Mouse (Mus musculus) cerebellum, adult 9-11 months (tissue): Measurements from ENCODE around the gene Cdc34.
A peak's percentile ranks its signal among the peaks of the same experiment; 100 is the strongest.
"Not testable (repeated sequence)": the region's sequence is repeated elsewhere in the genome, so short reads cannot be mapped to it uniquely, and the experiment has no call there.

Experiments used
- DNase-seq: peaks from one replicate; pipeline ENCODE4 v3.0.0; 2022

Gene Cdc34

DNA sequence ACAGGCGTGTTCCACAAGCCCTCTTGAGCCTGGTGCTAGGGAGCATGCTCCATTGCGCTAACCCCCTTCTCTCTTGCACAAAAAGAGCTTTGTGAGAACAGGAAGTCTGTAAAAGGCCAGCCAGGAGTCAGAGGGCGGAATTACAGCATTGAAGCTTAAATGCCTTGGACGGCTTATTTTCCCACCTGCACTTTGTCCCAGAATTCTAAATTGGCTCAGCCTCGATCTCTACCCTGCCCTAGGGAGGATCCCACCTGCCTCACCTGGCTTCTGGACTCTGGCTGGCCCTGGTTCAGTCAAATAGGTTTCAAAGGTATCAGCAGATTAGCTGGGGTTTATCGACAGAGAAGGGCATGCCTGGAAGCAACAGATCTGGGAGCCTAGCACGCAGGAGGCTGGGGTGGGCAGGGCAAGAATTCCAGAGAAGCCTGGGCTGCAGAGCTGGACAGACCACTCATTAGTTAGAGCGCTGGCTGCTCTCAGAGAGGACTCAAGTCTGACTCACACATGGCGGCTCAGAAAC is 14.2 kb downstream of the Cdc34 start:
- no peak for DNase-seq

DNA sequence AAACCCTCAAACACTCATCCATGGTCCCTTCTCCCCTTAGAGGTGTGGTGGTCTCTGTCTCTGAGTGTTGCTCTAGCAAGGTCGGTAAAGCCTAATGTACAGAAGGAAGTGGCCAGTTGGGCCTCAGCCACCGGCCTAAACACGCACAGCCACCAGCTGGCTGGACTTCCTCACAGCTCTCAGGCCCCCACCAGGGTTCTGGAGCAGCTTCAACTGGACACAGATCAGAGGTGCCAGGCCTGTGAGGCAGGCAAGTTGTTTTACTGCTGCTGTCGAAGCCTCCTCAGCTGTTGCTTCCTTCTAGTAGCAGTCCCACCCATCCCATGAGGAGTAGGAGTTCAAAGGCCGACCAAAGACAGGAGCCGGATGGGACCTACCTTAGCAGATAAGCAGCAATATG is 15.9 kb downstream of the Cdc34 start:
- DNase-seq: peak; percentile 92

DNA sequence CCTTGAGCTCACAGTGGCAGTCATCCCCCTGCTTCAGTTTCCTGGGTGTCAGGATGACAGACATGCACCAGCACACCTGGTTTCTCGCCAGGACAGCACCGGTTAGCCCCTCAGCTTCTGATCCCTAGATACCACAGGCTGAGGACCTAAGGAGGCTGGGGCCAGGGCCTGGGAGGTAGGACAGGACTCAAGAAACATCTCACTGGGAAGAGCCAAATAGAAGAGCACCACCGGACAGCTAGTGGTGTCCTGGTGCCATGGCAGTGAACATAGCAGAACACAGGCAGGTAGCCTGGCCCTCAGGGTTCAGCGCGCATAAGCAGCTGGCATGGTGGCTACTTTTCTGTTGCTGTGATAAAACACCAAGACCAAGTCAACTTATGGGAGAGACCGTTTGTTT is 16.5 kb downstream of the Cdc34 start:
- peak; percentile 54 for DNase-seq

- no peak for DNase-seq
Observed at GRCm38 (mm10) chr10:79700676-79701075, 18.7 kb downstream of the Cdc34 start.

GRCm38 (mm10) chr10:79701443-79702129 is 19.6 kb downstream of the Cdc34 start:
- peak; percentile 58 for DNase-seq

GRCm38 (mm10) chr10:79702970-79703369 is 21.0 kb downstream of the Cdc34 start:
- DNase-seq: not testable (repeated sequence)

- DNase-seq: peak; percentile 57
Observed at GRCm38 (mm10) chr10:79703541-79703940, 21.5 kb downstream of the Cdc34 start.

GRCm38 (mm10) chr10:79704065-79704969 is 22.3 kb downstream of the Cdc34 start, which contains the start of gene Bsg:
Gene Bsg, plus strand, starts transcription at chr10:79704491.
- DNase-seq: peak; percentile 99

DNA sequence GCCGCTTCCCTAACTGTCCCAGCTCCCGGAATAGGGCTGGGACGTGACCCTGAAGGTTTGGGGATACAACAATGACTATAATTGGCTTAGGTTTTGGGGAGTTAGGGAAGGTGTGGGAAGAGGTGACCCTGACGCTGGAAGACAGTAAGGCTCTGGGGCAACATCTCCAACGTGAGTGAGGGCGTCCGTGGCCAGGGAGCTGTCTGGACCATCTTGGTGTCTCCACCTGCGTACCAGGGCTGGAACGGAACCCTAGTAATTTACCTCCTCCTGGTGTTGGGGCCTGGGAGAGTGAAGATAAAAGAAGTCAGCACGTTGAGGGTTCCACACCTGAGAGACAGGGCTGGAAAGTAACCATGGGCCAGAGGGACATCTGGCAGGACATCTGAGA is 23.0 kb downstream of the Cdc34 start:
- DNase-seq: peak; percentile 60

DNA sequence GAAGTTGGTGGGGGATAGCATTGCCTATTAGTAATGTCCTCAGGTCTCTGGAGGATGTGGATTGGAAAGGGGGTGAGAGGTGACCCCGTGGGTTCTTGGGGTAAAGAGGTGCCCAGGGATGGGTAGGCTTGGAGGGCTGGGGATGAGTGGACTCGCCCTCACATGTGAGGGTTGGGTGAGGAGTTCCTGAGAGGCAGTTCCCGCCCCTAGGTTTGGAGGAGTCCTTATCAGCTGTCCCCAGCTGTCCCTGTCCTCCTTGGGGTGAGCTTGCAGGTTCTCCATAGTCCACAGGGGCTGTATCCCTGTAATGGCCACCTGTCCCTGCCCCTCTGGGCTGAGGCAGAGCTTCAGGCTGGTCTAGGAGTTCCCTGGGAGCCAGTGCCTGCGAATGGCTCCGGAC is 24.0 kb downstream of the Cdc34 start:
- no peak for DNase-seq

DNA sequence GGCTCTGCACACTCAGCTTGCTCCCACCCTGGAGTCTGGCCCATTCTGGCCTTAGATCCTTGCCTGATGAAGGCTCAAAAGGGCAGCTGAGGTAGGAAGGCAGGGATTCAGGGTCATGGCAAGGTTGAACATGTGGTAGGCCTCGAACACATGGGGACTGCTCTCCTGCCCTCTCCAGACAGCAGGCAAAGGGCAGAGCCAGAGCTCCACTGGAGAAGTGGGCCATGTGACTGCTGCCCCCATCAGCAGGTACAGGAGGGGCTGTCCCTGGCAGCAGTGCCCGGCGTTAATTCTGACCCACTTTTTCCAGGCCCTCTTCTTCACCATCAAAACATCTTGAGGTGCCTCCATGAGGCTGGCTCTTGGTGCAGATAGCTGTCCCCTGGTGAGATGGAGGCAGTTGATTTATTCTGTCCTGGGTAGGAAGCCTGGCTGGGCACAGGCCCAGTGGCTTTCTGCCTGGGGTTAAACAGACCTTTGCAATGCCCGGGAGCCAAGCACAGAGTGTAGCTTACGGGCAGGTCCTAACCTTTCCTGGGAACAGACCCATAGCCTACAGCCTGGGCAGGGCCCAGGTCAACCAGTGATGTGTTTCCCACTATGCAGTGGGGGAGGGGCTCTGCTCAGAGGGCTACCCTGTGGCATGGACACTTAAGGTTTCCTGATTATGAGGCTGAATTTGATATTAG is 24.6 kb downstream of the Cdc34 start:
- peak; percentile 79 for DNase-seq

DNA sequence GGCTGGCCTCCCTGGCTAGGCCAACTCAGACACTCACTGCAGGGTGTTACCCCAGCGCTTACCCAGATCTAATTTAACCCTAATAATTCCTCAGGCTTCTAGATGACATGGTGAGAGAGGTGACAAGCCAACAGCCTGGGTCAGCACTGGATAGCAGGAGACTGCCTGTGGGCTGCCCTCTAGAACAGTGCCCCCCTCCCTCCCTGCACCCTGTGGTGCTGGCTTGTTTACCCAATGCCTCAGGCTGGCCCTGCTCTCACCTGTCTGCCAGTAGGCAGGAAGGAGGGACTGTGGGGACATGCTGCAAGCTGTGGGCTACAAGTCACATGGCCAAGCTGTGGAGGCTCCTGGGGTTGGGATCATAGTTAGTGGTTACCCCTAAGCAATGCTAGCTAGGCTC is 25.2 kb downstream of the Cdc34 start:
- DNase-seq: peak; percentile 88

DNA sequence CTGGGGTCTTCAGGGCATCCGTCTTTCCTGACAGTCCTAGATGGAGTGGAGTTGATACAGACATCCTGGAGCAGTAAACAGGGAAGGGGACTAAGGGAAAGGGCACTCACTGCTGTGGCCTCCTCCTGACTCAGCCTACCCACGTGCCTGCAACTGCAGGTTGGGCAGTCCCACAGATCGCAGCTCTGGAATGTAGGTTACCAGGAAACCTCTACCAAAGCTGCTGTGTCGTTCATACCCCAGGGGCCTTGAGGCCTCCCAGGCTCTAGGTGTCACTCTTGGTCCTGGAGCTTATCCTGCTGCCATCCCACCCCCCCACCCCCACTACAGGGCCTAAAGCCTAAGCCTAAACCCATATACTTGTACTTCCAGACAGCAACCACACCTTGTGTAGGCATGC is 25.8 kb downstream of the Cdc34 start:
- DNase-seq: no peak

- DNase-seq: no peak
Observed at GRCm38 (mm10) chr10:79708668-79709067, 26.7 kb downstream of the Cdc34 start.

DNA sequence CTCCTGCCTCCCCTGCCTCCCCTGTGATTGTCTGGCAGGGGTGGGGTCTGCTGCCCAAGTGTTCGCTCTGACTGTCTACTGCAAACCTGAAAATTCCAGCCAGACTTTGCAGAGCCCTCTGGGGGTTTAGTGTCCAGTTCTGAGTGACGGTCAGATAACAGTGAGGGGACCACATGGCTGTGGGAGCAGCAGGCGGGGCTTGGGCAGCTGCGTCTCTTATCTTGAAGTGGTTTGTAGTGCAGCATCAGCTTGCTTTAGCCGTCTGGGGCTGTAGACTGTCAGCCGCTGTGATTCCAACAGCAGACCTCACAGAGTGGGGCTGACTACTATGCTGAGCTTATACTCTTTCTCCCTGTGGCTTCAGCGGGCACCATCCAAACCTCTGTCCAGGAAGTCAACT is 27.3 kb downstream of the Cdc34 start:
- no peak for DNase-seq

DNA sequence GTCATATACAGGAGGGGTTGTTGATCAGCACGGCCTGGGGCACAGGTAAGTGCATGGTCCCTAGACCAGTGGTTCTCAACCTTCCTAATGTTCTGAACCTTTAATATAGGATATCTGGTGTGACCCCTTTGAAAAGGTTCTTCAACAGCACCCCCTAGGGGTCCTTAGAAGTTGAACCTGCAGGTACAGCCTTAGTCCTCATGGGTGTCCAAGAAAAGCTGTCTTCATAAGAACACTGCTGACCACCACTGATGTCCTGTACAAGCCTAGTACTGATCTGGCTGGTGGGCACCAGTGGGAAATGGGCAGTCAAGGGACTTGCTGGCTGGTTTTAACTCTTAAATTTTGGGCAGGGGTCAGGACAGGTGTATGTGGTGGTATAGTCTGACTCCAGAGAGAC is 30.0 kb downstream of the Cdc34 start:
- DNase-seq: no peak

GRCm38 (mm10) chr10:79712499-79713126 is 30.6 kb downstream of the Cdc34 start:
- DNase-seq: peak; percentile 81

DNA sequence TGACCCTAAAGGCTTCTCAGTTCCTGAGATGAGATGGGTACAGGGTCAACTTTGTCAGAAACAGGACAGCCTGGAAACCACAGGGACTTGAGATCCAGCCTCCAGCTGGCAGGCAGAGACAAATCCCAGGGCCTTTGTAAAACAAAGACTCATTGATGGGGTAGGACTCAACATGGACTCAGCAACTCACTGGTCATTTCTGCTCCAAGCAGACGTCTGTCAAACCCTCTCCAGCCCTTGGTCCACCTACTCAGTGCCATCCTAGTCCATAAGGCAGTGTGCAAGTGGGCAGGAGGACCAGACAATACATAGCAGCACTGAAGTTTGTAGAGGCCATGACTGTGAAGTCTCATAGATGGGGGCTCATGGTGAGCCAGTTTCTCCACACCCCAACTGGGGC is 31.2 kb downstream of the Cdc34 start:
- no peak for DNase-seq

DNA sequence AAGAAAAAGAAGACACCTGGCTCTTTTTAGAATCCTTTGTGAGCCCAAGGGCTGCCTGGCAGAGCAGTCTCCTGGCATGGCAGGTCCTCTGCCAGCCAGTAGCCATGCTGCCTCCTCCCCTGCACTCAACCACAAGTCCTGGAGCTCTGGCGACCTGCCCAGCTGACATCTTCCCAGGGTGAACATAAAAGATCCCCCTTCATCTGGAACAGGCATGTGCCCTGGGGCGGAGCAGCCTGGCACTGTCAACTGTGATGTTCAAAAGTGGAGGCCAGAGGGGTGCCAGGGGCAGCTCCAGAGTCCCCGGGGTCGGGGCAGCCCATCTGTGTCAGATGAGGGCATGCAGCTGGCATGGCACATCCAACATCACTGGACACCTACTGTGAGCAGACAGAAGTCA is 33.0 kb downstream of the Cdc34 start:
- DNase-seq: peak; percentile 76

GRCm38 (mm10) chr10:79716254-79716987 is 34.4 kb downstream of the Cdc34 start, which contains the start of gene Hcn2:
Gene Hcn2, plus strand, starts transcription at chr10:79716634.
- DNase-seq: peak; percentile 84

DNA sequence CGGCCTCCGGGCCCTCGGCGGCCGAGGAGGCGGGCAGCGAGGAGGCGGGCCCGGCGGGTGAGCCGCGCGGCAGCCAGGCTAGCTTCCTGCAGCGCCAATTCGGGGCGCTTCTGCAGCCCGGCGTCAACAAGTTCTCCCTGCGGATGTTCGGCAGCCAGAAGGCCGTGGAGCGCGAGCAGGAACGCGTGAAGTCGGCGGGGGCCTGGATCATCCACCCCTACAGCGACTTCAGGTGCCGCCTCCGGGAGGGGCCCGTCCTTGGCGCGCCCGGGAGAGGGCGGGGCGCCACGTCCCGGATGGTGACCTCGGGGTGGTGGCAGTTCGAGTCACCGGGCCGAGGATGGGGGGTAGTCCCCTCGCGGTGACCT is 35.0 kb downstream of the Cdc34 start:
- DNase-seq: peak; percentile 83
